Mouse (Mus musculus): ENCODE data around the gene Dph2.

Gene Dph2

DNA sequence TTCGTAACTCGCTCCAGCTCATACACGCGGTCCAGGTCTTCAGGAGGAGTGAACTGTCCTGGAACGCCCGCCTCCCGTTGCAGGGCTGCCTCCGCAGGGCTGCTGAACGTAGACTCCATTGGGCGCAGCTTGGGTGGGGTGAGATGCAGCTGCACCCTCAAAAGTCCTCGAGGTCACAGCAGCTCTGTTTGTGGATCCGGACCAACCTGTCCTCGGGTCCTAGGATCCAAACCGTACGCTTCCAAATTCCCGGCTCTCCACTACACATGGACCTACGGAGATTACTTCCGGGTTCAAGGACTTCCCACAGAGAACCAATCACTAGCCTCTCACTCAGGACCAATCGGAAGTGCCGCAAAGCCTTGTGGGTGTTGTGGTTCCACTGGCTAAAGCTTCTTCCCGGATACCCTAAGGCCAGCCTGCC lies at the start of gene Dph2:
Gene Dph2, minus strand, starts transcription at position 295 of the 424 bp plus-strand sequence.
- peak; percentile 84 for DNase-seq (ENCODE audit: inconsistent ontology term)

DNA sequence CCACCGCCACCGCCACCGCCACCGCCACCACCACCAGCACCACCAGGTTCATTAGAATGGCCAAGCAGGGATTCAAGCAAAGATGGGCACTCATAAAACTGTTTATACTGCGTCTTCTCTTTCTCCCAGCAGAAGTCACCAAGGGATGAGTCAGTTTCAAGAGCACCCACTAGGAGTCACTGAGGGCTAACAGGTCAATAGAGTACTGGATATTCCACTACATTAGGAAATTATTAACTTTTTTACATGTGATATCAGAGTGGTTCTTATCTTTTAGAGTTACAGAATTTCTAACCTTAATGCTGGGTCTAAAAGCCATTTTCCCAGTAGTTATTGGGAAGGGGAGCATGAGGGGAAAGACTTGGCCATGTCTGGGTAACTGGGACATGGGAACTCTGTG lies 45.1 kb upstream of the Dph2 start:
- no peak for DNase-seq (ENCODE audit: inconsistent ontology term)

DNA sequence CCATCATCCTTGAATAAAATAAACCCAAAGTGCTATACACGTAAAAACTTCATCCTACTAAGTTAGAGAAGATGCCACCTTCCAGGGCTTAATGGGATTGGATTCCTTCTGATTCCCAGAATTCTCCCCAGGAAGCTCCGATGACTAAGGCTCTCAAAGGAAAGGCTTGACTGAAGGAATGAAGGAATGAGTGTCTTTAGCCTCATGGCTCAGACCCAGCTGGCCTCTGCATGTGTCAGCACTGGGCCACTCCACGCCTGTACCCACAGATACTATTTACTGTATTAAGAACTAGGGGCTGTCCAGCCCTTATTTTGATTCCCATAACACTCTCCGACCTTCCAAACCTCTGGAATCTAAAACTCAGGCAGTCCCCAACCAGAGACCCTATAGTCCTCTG lies 42.2 kb upstream of the Dph2 start:
- DNase-seq (ENCODE audit: inconsistent ontology term): peak; percentile 46

DNA sequence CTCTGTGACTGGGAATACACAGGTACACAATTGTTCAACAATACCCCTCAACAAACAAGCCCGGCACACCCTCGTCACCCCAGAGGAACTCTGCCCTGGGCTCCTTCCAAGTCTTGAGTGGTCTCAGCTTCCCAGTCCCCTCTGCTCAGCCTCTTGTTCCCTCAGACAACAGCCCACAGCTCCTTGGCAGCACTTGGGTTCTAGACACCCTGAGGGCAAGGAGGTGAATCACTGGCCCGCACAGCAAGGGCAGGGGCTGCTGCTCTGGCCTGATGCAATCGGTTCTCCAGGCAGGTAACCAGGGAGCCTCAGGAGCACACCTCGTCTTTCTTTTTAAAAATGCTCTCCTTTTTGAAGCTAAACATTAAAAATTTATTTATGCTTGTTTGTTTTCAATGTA lies 41.4 kb upstream of the Dph2 start:
- no peak for DNase-seq (ENCODE audit: inconsistent ontology term)

DNA sequence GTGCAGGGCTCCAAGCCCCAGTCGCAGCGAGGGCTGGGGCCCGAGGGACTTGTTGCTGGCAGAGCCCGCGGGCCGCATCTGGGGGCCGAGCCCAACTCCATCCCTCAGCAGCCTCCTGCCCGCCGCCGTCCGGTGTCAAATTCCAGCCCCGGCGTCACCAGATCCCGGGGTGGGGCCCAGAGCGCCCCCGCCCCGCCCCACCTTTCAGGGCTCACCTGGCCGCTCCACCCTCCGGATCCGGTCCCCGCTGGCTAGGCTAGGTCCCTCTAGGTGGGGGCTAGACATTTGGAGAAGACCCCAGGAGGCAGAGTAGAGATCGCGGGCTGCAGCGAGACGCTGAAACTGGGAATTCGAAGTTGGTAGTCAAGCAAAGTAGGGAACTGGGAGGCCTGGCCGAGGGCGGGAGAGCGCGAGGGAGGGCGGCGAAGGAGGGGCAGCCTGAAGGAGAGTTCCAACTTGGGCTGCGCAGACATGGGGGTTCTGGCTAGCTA lies 37.6 kb upstream of the Dph2 start, which contains the start of gene Artn:
Gene Artn, minus strand, starts transcription at position 373 of the 491 bp plus-strand sequence.
- DNase-seq (ENCODE audit: inconsistent ontology term): peak; percentile 71

DNA sequence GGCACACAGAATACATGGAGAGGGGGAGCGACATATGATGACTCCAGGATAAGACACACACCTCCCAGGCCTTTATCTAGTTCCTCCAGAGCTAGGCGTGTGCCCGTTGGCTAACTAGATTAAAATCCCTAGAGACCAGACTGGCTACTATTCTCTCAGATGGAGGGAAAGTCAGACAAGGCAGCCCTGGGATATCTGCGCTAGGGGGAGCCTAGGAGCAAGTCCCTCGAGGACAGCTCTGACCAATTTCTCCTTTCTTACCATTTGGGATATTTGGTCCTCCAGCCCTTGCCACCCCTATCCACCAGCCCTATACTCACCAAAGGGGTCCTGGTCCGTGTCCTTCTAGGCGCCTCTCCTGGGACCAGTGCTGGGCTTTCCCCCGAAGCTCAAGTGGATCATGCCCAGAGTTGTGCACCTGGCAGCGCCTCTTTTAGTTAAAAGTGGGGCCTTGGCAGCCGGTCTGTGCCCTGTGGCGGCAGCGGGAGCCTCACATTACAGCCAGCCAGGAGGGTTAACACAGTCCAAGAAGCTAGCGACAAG lies 36.9 kb upstream of the Dph2 start:
- DNase-seq (ENCODE audit: inconsistent ontology term): peak; percentile 75

DNA sequence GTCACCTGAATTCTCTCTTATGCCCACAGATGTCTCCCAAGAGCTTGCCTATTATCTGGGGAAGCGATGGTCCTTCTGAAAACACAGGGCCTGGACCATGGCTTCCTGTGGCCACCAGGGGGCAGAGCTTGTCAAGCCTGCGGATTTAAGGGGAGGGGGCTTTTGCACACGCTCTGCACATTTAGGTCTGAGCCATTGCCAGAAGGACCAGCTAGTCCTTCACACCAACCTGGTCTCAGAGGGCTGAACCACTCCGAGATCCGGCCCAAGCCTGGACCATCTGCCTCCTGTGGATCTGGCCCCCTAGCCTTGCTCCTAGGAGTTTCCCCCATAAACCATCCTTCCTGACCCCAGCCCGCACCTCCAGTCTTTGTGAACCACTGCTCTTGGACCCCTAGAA lies 36.4 kb upstream of the Dph2 start:
- peak; percentile 26 for DNase-seq (ENCODE audit: inconsistent ontology term)

DNA sequence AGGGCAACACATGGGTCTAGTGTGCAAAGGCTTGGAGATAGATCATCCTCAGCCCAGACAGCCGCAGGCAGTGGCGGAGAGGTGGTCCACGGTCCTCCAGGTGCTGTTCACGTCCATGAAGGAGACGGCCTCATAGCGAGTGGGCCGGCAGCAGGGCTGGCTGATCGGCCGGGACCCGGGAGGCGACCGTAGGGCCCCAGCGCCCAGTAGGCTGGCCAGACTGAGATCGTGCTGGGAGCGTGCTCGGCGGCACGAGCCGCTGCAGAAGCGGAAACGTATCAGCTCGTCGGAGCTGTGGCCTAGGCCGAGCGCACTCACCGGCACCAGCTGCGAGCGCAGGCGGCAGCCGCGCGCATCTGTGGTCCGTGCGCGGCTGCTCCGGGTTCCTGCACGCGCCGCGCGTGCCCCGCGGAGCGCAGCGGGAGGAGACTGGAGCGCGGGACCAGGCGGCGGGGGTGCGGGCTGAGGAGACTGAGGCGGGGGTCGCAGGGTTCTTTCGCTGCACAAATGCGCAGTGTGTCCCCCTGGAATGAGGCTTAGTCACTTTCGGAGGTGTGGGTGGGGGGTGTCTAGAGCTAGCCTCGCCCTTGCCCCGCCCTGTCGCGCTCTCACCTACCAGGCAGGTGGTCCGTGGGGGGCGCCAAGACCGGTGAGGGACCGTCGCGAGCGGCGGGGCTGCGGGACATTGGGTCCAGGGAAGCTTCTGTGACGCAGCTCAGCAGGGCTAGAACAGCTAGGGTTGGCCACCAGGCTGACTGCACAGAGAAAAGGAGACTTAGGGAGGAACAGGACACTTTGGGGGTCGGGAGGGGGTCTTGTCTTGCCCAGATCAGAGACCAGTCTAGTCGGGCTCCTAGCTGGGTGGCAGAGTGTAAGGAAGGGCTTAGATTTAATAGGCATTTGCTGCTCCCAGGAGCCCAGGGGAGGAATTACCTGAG lies 35.0 kb upstream of the Dph2 start:
- peak; percentile 40 for DNase-seq (ENCODE audit: inconsistent ontology term)

DNA sequence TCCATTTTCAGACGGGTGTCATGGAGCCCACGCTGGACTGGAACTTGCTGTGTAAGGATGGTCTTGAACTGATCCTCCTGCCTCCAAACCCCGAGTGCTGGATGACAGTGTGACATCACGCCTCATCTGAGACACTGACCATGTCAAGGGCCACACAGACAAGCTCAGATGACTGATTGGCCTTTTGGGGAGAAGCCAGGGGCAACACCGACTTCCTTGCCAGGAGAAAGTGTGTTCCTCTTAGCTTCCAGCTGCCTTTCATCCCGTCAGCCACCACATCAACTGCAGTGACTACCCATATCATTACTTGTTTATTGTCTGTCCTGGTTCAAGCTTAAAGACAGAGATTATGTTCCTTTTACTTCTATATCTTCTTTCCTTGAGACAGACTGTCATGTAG lies 33.1 kb upstream of the Dph2 start:
- no peak for DNase-seq (ENCODE audit: inconsistent ontology term)

DNA sequence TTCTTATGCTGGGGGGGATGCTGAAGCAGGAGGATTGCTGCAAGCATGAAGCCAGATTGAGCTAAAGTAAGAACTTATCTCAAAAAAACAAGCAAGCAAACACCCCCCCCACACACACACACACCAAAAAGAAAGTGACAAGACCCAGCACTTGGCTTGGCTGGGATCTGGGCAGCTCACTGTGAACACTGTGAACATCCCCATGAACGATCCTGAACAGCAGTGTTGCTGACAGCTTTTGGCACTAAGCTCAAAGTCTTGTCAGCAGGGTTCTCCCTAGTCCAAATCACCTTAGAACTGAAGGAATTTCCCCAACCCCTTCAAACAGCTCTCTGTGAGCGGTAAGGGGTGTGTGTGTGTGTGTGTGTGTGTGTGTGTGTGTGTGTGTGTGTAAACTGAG lies 31.6 kb upstream of the Dph2 start:
- DNase-seq (ENCODE audit: inconsistent ontology term): no peak

DNA sequence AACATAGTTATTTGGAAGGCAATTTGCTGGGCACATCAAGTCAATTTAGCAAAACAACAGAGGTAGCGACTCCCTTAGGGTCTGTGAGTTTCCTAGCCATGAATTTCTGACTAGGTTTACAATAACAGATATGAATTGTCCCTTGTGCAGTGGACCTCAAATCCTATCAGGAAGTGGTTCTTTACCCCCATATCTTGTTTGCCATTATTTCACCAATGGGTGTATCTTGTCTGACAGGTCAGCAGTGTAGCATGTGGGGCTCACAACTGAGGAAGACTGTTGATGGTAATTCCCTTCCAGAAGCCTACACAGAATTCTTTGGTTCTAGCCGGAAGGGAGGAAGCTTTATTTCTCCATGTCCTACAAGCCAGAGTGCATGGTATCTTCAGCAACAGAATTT lies 29.5 kb upstream of the Dph2 start:
- no peak for DNase-seq (ENCODE audit: inconsistent ontology term)

DNA sequence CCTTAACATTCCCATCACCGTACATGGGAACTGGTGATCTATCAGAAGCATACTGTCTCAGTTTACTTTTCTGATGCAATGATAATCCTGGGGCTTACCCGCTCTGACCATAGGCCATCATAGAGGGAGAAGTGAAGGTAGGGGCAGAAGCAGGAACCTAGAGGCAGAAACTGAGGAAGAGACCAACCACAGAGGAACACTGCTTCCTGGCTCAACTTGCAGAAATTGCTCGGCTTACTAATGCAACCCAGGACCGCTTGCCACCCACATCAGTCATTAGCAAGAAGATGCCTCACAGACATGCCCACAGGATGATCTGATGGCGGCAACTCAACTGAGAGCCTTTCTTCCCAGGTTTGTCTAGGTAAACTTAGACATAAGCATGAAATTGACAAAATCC lies 26.9 kb upstream of the Dph2 start:
- DNase-seq (ENCODE audit: inconsistent ontology term): no peak

DNA sequence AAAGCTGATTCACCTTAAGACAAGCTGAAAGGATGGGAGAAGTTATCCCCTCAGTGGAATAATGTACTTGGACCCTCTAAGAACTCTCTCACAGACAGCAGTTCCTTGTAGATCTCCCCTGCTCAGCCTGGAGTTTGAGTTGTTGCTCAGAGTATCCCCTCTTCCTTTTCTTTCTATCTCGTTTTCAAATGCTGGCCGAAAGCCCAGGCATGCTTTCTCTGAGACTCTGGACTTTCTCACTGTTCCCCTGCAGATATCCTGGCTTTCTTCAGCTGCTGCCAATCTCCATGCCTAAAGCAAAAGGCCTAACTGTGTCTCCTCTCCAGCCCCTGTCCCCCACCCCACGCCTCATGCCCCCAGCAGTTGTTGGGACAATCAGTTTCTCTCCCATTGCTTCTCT lies 26.4 kb upstream of the Dph2 start:
- DNase-seq (ENCODE audit: inconsistent ontology term): no peak

DNA sequence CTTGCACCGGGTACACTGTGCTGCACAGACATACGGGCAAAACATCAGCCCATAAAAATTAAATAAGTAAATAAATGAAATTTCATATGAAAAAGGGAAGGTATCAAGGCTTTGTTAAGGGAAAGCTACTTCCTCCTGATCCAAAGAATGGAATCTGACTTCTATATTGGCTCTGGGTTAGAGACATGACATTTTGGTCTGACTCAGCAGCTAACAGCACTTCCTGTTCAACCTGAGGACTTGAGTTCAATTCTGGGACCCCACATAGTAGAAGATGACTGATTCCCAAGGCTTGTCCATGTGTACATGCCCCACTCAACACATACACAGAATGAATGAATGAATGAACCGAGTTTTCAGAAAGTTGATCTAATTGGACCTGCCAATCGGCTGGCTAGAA lies 26.0 kb upstream of the Dph2 start:
- no peak for DNase-seq (ENCODE audit: inconsistent ontology term)

DNA sequence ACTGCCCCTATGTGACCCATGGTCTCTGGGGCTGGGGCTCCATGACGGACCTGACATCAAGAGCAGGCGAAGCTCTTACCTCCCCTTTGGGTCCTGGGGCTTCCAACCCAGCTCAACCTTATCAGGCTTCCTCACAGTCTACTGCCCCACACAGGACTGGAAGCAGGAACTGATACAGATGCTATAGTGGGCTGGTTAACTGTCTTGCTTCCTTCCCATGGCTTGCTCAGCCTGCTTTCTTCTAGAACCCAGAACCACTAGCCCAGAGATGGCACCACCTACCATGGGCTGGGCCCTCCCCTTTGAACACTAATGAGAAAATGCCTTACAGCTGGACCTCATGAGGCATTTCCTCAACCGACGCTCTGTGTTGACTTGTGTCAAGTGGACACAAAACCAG lies 25.6 kb upstream of the Dph2 start:
- DNase-seq (ENCODE audit: inconsistent ontology term): no peak

DNA sequence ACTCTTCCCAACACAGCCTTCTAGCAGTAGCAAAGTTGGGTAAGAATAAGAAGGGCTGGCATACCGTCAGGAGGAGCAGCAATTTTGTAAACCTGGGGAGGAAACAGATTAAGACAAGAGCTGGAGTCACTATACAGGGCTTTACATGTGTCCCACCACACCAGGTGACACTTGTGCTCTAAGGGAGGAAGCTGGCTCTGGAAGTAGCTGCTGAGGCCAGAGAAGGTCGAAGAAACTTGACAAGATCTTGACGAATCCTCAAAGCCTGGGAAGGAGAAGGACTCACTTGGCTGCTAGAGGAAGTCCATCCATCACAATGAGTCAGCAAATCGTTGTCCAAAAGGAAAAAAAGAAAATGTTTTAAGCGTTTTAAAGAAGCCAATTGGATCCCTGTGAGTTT lies 24.6 kb upstream of the Dph2 start:
- no peak for DNase-seq (ENCODE audit: inconsistent ontology term)

DNA sequence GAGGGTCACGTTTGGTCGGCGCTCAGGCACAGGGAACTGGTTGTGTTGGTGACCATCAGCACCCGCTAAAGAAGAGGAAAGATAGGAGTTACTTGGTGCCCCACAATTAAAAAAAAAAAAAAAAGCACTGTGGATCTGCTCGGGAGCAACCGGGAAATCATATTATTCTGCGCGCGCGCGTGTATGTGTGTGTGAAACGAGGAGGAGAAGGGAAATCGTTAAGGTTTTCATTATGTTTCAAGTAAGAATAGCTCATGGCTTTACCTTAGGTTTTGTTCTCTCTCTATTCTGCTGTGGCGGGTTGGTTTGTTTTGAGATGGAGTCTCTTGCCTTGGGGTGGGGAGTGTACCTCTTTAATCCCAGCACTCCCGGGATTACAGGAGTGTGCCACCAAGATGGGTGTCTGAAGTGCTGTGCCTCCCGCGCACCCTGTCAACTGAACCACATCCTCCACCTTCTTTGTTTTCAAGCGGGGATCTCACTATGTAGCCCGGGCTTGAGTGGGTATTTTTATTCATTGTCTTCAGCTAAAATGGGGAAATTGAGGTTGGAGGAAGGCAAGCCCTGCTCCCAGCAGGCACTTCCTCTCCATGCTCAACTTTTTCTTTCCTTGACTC lies 23.8 kb upstream of the Dph2 start:
- DNase-seq (ENCODE audit: inconsistent ontology term): no peak

DNA sequence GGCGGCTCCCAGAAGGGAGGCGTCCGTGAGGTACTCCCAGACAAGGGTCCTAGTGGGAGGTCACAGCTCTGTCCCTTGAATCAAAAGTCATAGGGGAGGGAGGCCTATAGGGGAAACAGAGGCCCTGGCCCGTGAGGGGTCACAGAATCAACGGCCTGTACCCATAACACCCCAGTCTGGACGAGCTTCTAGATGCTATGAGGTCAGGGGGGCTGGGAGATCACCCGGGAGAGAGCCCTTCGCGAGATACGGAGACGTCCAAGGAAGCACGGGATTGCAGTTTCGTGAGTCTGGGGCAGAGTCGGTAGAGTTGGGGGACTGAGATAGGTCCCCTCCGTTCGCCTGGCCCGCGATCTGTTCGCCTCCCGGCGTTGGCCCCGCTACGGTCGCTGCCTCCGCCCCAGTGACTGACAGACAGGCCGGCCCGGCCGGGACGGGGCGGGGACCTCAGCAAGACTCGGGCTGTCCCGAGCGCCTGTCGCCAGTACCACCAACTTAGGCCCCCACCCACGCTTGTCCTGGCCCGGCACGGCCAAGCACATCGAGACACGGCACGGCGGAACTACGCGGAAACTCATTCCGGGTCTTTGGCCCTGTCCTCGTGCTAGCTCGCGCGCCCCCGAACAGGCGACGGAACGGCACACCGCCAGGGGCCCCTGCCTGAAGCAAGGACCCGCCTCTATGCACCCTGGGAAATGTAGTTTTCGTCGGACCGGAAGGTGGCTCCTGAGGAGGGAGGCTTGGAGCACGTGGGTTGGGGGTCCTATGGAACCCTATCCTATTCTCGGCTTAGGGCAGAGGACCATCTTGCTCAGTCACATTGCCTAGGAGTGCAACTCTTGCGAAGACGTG lies 23.0 kb upstream of the Dph2 start, which contains the start of gene Ipo13:
Gene Ipo13, minus strand, starts transcription at position 409 of the 852 bp plus-strand sequence.
- peak; percentile 95 for DNase-seq (ENCODE audit: inconsistent ontology term)

DNA sequence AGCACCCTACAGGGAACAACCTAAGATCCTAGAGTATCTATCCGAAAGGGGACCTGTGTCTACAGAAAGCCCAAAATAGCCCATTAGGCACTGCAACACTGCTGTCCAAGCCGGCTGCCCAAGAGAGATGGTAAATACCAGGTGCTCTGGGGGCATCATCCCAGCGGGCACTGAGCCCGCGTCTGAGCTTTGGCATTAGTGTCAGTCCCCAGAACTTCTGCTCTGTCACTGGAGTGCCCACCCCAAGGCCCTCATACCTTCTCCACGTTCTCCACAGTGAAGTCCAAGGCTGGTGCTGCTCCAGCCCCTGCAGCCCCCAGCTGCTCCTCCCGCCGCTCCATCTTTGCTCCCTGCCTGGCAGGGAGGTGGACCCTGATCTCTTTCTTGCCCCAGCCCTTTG lies 22.2 kb upstream of the Dph2 start:
- no peak for DNase-seq (ENCODE audit: inconsistent ontology term)

DNA sequence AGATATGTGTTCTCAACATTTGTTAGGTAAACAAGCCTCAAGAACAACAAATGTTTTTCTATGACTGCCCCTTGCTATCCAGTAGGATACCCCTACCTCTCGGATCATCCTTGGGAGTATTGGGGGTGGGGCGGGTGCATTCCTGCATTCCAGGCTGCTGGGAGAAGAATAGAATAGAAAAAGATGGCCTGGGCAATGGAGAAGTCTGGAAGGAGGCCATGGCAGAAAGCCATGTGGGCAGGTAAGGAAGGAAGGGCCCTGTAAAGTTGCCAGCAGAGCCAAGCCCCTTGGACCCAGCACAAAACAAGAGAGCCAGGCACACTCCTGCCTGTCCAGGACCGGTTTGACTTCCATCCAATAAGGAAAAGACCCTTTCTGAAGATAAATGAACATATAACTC lies 21.6 kb upstream of the Dph2 start:
- peak; percentile 74 for DNase-seq (ENCODE audit: inconsistent ontology term)

DNA sequence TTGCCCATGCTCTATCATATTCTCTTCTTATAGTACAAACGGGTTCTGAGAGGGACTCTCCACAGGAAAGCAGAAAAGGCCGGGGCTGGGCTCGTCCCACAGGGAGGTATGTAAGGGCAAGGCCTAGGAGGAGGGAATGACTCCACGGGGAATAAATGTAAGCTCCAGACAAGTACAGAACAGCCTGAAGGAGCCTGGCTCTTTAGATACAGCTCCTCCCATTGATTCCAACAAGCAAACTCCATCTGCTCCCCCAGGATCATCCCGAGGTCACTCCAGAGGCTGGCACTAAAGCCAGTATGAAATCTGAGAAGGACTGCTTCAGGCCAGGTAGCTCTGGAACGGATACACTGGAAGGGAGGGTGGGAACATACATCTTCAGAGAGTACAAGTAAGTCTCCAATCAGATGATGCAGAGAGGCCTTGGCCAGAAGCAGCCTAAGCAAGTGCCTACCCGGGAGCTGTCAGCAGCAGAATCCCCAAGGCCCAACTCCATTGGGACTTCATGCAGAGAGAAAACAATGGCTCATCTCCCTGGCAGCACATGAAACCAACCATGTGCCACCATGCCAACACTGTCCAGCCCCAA lies 20.9 kb upstream of the Dph2 start:
- no peak for DNase-seq (ENCODE audit: inconsistent ontology term)
